Mouse (Mus musculus) bone marrow, adult 2 months (tissue): ENCODE data around the gene Ift27. TPM values are rescaled to one million over a fixed set of nuclear protein-coding genes. Genes with fewer than 3 reads are reported as not detected.
A peak's percentile ranks its signal among the peaks of the same experiment; 100 is the strongest.

Experiments
- H3K27ac ChIP-seq: fragments of 200-500 bp; 2 replicates; pipeline ENCODE4 v1.5.1; 2012; ENCODE audit warnings: low read depth, mild to moderate bottlenecking, control low read depth, inconsistent platforms, low read length; ENCODE audit not compliant: control insufficient read depth, poor library complexity, insufficient read depth
- H3K4me1 ChIP-seq: fragments of 200-500 bp; 2 replicates; pipeline ENCODE4 v1.6.1; 2011; ENCODE audit warnings: low read length; ENCODE audit not compliant: control insufficient read depth, insufficient read depth
- H3K4me3 ChIP-seq: fragments of 200-500 bp; replicated peaks from 2 replicates; pipeline ENCODE3; 2011; ENCODE audit warnings: mild to moderate bottlenecking, low read depth, low read length, control low read depth; ENCODE audit not compliant: control insufficient read depth
- CTCF ChIP-seq: fragments of 200-500 bp; IDR thresholded peaks from 2 replicates; pipeline ENCODE4 v1.5.1; 2011; ENCODE audit warnings: low read length, control low read depth; ENCODE audit not compliant: control insufficient read depth, insufficient read depth
- POLR2A ChIP-seq: fragments of 200-500 bp; IDR thresholded peaks from 2 replicates; pipeline ENCODE4 v1.6.1; 2011; ENCODE audit warnings: low read depth, mild to moderate bottlenecking, control low read depth, low read length, borderline replicate concordance; ENCODE audit not compliant: control insufficient read depth
- WGBS: fragments of 180-500 bp; shearing (Covaris S2); methylation state at CpG from one replicate; pipeline ENCODE4 v1.1.7; 2018; 5-methylcytosine and 5-hydroxymethylcytosine counted together
- polyA plus RNA-seq: library from polyadenylated mRNA; stranded (reverse); fragments of >200 nt; gene quantifications from 2 replicates; pipeline ENCODE4 v1.2.4, GENCODE M21; 2011; ENCODE audit warnings: low replicate concordance; ENCODE audit not compliant: missing spikeins, insufficient read depth, insufficient read length

The Ift27 gene
- polyA plus RNA-seq, result 14.3 and 15.1 TPM in 2 replicates

DNA sequence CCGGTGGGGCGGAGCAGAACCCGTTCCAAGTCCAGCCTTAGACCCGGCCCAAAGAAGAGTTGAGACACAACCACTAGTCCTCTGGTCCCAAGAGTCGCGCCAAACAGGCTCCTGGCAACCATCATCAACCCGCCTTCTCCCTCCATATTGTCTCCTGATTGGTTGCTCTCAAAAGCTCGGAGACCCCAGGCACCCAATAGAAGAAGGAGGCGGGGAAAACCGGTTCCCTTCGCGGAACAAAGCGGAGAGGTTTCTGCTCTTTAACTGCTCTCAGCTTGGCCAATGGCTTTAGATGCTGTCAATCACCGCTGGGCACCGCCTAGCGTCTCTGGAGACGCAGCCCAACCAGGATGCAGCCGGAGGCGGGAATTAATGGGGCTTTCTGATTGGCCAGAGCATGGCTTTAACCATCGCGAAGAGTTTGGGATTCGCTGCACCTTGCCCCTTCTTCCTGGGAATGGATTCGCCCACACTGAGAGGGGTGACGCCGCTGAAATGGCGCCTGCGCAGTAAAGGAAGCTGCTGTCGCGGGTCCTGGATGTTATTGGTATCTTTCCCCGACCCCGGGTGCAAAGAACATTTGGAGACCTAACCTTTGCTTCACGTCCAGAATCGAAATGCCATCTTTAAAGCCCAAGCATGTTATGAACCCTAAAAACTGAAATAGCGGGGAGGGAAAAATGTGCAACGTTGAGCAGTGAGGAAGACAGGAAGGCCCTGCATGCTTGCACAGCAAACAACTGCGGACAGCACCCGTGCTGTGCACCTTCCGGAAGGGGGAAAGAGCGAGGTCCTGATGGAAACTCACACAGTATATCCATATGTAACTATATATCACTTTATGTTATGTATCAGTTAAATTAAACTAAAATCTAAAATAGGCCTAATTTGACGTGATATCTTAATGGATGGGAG is at the start of gene Ift27:
Ift27 (minus strand) TSS at position 136 of the 915 bp plus-strand sequence.
- H3K4me3 ChIP-seq, result peak within 1 kb of the TSS; percentile 69
- H3K4me1 ChIP-seq, result peaks cover 3% of the 10 kb centered on the region; the same call in 1 of the 2 replicates
- H3K27ac ChIP-seq, result no peak within 1 kb of the TSS
- 2% methylated on average over 40 of the region's 40 CpGs for WGBS
- TF ChIP-seq CTCF, result no peak
- peak; percentile 59; the same call in 1 of the 2 replicates for TF ChIP-seq POLR2A

GRCm38 (mm10) chr15:78215269-78215668 is 41.4 kb upstream of the Ift27 start:
- Histone ChIP-seq H3K27ac (no peak overlapping the region), H3K4me1 (no peaks in the 10 kb centered on the region), H3K4me3 (no peak overlapping the region)
- TF ChIP-seq CTCF (no peak), POLR2A (no peak)
- 77% methylated on average over 9 of the region's 9 CpGs for WGBS

GRCm38 (mm10) chr15:78211367-78211766 is 37.5 kb upstream of the Ift27 start:
- 63% methylated on average over 8 of the region's 8 CpGs for WGBS
- TF ChIP-seq CTCF (no peak), POLR2A (no peak)
- Histone ChIP-seq H3K4me3 (no peak overlapping the region), H3K27ac (no peak overlapping the region), H3K4me1 (no peaks in the 10 kb centered on the region)

- no peak overlapping the region for H3K27ac ChIP-seq
- WGBS, result 63% methylated on average over 4 of the region's 4 CpGs
These were observed 36.3 kb upstream of the Ift27 start for GRCm38 (mm10) chr15:78210203-78210602.

DNA sequence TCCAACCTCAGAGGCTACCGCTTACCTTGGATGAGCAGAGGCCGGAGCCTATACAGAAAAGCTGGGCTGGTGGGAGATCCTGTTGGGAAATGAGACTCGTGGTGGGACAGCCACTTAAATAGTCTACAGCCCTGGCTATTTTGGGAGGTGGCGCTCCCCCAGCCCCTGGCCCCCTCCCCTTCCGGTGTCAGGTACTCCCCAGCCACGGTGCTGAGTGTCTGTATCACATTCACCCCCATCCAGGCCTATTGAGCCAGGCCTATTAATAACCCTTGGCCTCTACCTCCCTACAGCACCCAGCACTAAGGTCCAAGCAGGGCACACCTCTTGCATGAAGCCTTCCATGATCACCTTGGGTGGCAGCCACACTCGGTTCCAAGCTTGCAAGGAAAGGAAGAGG is 32.4 kb upstream of the Ift27 start, which contains the start of gene Pvalb:
Pvalb (minus strand) TSS at position 89 of the 400 bp plus-strand sequence.
- no peak within 1 kb of the TSS for H3K4me3 ChIP-seq
- TF ChIP-seq POLR2A (no peak), CTCF (no peak)
- H3K27ac ChIP-seq, result no peak within 1 kb of the TSS
- H3K4me1 ChIP-seq, result no peaks in the 10 kb centered on the region
- WGBS, result 79% methylated on average over 7 of the region's 7 CpGs

More at GRCm38 (mm10) chr15:78210203-78210602, 36.3 kb upstream of the Ift27 start:
- Histone ChIP-seq H3K4me3 (no peak overlapping the region), H3K4me1 (no peaks in the 10 kb centered on the region)
- no peak for TF ChIP-seq CTCF
- TF ChIP-seq POLR2A, result no peak

DNA sequence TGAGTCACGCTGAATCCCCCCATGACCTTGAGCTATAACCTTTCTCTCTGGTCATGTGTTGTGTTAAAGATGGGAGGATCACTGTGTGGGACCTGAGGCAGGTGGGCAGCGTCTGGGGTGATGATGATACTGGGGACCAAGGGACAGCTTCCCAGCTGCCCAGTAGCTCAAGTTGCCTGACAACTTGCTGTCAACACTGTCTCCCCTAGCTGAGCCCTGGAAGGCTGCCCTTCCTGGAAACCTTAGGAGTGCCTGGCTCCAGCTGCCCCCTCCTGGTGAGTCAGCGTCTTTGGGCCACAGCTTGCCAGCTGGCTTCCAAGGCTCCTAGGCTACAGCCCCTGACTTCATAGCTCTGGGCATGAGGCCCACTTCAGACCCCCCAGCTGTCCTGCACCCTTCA is 31.3 kb upstream of the Ift27 start:
- TF ChIP-seq POLR2A, result no peak
- no peak for TF ChIP-seq CTCF
- WGBS, result 51% methylated on average over 3 of the region's 3 CpGs
- Histone ChIP-seq H3K4me3 (no peak overlapping the region), H3K27ac (no peak overlapping the region), H3K4me1 (no peaks in the 10 kb centered on the region)

DNA sequence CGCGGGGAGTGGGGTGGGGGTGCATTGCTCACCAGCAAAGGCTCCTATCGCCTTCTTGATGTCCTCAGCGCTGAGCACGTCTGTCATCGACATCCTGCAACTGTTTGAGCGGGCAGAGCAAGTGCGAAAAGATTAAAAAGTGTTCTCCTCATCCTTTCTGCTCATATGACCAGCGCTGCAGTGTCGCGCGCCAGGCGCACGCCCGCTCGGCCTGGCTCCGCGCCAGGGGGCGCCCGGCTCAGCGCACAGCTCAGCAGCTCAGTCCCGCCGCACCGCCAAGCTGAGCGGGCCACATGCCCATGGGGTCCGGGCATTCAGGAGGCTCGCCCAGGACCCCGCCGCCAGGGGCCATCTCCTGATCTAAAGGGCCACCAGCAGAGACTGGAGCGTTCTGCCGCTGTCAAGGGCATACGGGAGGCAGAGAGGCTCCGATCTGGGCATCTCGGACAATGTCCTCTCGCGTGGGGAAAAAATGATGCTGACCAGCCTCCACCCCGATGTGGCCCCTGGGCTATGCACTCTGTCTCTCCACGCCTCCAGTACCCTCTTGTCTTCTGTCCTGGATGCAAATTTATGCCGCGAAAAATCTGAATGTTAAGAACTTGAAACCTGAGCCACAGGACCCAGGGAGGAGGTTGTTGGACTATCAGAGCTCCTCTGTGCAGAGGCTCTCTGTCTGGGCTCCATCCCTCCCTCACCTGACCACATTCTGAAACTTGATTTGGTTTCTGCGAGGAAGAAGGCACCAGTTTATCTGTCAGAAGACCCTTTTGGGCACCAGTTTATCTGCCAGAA is 30.3 kb upstream of the Ift27 start:
- H3K4me3 ChIP-seq, result no peak overlapping the region
- WGBS, result 3% methylated on average over 41 of the region's 41 CpGs
- H3K4me1 ChIP-seq, result no peaks in the 10 kb centered on the region
- TF ChIP-seq CTCF (peak; percentile 16; the same call in 1 of the 2 replicates), POLR2A (no peak)
- H3K27ac ChIP-seq, result no peak overlapping the region; the same call in 1 of the 2 replicates

DNA sequence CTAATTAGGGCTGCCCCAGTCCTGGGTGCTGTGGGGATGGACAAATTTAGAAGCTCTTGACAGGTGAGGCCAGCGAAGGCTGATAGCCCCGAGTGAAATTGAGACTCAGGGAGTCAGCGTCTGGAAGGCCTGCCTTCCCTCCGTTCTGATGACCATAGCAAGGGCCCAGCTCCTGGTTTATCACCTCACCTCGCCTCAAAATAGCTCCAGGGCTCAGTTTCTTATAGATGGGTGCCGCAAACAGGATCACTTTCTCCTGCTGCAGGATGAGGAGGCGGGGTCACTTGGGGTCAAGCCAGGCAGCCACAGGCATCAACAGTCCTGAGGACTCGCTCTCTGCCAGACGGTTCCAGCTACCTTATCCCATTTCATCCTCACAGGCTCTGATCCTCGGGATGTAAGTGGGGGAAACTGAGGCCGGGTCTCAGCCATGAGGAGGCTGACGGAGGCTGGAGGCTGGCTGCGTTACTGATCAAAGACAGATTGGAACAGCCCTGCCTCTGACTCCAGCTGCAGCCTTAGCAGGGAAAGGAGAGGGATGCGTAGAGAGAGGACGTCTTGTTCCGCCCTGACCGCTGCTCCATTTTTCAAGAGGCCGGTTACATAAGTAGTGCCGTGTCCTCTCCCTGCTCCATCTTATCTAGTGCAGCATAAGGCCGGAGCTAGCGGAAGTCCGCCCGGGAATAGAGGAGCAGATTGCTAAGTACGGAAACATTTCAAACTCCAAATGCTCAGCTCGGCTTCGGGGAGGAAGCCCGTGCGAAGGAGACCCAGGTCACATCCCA is 21.4 kb upstream of the Ift27 start:
- no peaks in the 10 kb centered on the region for H3K4me1 ChIP-seq
- H3K4me3 ChIP-seq, result no peak overlapping the region
- TF ChIP-seq CTCF (no peak), POLR2A (no peak)
- no peak overlapping the region for H3K27ac ChIP-seq
- WGBS, result 79% methylated on average over 28 of the region's 28 CpGs
